Mouse (Mus musculus) myocyte (in vitro differentiated cells): ENCODE data around the gene Il4. TPM values are rescaled to one million over a fixed set of nuclear protein-coding genes. Genes with fewer than 3 reads are reported as not detected.

ENCODE experiments used
- H3K27me3 ChIP-seq: one replicate; pipeline ENCODE4 v1.6.1; 2011; ENCODE audit not compliant: control insufficient read depth, insufficient read depth, insufficient read length
- H3K36me3 ChIP-seq: one replicate; pipeline ENCODE4 v1.6.1; 2011; ENCODE audit not compliant: control insufficient read depth, insufficient read depth
- H3K4me2 ChIP-seq: one replicate; pipeline ENCODE4 v1.6.1; 2011; ENCODE audit warnings: low read depth, control low read depth
- H3K4me3 ChIP-seq: one replicate; pipeline ENCODE4 v1.5.1; 2011; ENCODE audit warnings: mild to moderate bottlenecking, control low read depth, moderate library complexity
- H3K79me2 ChIP-seq: one replicate; pipeline ENCODE4 v1.6.1; 2011; ENCODE audit not compliant: control insufficient read depth, insufficient read depth
- H3ac ChIP-seq: one replicate; pipeline ENCODE4 v1.6.1; 2011; ENCODE audit not compliant: control insufficient read depth, insufficient read length
- CEBPB ChIP-seq: IDR thresholded peaks from 2 replicates; pipeline ENCODE4 v1.6.1; 2011; ENCODE audit warnings: mild to moderate bottlenecking, moderate library complexity; ENCODE audit not compliant: poor library complexity, insufficient read depth, severe bottlenecking
- E2F4 ChIP-seq: IDR thresholded peaks from one replicate; pipeline ENCODE4 v1.6.1; 2011; ENCODE audit warnings: mild to moderate bottlenecking, control low read depth, moderate library complexity; ENCODE audit not compliant: insufficient read depth
- MAX ChIP-seq: IDR thresholded peaks from one replicate; pipeline ENCODE4 v1.6.1; 2011; ENCODE audit warnings: low read depth, mild to moderate bottlenecking, control low read depth
- MYOD1 ChIP-seq, 3 experiments: IDR thresholded peaks; one replicate each; pipeline ENCODE4 v1.6.1; 2011; ENCODE audit warnings: control low read depth in 2 of 3, low read depth in 2 of 3, mild to moderate bottlenecking in 2 of 3, moderate library complexity in 1 of 3; ENCODE audit not compliant: insufficient read length in 2 of 3, control insufficient read depth in 1 of 3
- MYOG ChIP-seq, 3 experiments: IDR thresholded peaks; one replicate each; pipeline ENCODE4 v1.6.1; 2011; ENCODE audit warnings: control low read depth in 2 of 3, low read depth in 2 of 3, mild to moderate bottlenecking in 2 of 3; ENCODE audit not compliant: insufficient read length in 2 of 3, control insufficient read depth in 1 of 3, insufficient read depth in 1 of 3
- POLR2A ChIP-seq: IDR thresholded peaks from one replicate; pipeline ENCODE4 v1.6.1; 2011; ENCODE audit warnings: low read depth, mild to moderate bottlenecking, control low read depth, moderate library complexity; ENCODE audit not compliant: insufficient read length
- POLR2AphosphoS2 ChIP-seq: IDR thresholded peaks from one replicate; pipeline ENCODE4 v1.6.1; 2011; ENCODE audit warnings: low read depth, control low read depth; ENCODE audit not compliant: insufficient read length
- REST ChIP-seq: IDR thresholded peaks from one replicate; pipeline ENCODE4 v1.6.1; 2011; ENCODE audit warnings: mild to moderate bottlenecking, control low read depth, moderate library complexity; ENCODE audit not compliant: insufficient read depth, insufficient read length
- SRF ChIP-seq: IDR thresholded peaks from one replicate; pipeline ENCODE4 v1.6.1; 2011; ENCODE audit warnings: low read depth; ENCODE audit not compliant: control insufficient read depth, insufficient read length
- TCF12 ChIP-seq: IDR thresholded peaks from one replicate; pipeline ENCODE4 v1.6.1; 2011; ENCODE audit warnings: mild to moderate bottlenecking, control low read depth; ENCODE audit not compliant: poor library complexity, insufficient read depth, severe bottlenecking
- TCF3 ChIP-seq: IDR thresholded peaks from one replicate; pipeline ENCODE4 v1.6.1; 2011; ENCODE audit warnings: low read depth, control low read depth; ENCODE audit not compliant: insufficient read length
- USF1 ChIP-seq: IDR thresholded peaks from one replicate; pipeline ENCODE4 v1.6.1; 2011; ENCODE audit warnings: low read depth, mild to moderate bottlenecking, control low read depth, moderate library complexity
- polyA plus RNA-seq: library from polyadenylated mRNA; unstranded; fragments of >200 nt; fragmentation: generic; extraction: Trizol; gene quantifications from one replicate; pipeline ENCODE4 v1.2.1, GENCODE M21; 2012; ENCODE audit warnings: missing spikeins

The Il4 gene
- polyA plus RNA-seq, 1 experiment = 0.19 TPM

DNA sequence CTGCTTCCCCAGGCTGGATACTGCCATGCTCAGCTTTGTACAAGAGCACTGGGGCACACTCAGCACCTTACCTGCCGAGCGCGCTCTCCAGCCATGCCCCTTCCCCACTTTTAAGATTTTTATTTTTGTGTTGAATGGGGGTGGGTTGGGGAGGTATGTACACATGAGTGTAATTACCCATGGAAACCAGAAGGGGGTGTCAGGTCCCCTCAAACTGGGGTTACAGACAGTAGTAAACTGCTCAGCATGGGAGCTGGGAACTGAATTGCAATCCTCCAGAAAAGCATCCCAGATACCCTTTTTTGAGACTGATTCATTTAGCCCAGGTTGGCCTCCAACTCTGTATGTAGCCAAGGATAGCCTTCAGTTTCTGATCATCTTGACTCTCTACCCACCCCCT lies 13.5 kb downstream of the Il4 start:
- H3K36me3 ChIP-seq = peaks cover 10% of the 10 kb centered on the region
- H3K4me3 ChIP-seq = no peak overlapping the region

DNA sequence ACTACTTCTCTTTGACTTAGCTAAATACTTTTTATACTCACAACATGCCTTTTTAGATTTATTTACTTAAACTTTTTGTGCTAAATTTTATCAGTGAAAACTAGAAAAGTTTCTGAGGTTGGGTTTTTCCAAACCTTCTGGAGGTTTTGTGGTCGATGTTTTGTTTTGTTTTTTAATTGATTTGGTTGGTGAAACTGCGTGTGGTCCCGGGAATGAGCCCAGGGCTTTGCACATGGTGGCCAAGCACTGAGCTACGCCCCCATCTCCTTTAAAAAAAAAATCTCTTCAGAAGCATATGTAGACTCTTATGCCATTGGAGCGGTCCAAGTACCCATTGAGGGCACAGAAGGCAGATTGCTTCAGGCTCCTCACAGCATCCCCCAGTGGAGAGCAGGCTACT lies 27.4 kb downstream of the Il4 start:
- TF ChIP-seq POLR2A (no peak), CEBPB (no peak), E2F4 (no peak), TCF12 (no peak), MYOG (IDR thresholded peaks at IDR 0.05; ENCODE audit: control insufficient read depth in 1 of 3, insufficient read depth in 1 of 3, insufficient read length in 2 of 3, low read depth in 2 of 3) (no peak), MAX (no peak), TCF3 (no peak), REST (no peak), SRF (no peak), MYOD1 (IDR thresholded peaks at IDR 0.05; ENCODE audit: control insufficient read depth in 1 of 3, insufficient read length in 2 of 3, low read depth in 2 of 3) (no peak), POLR2AphosphoS2 (no peak), USF1 (no peak)
- Histone ChIP-seq H3K79me2 (no peaks in the 10 kb centered on the region), H3K36me3 (peaks cover 49% of the 10 kb centered on the region), H3K27me3 (no peaks in the 10 kb centered on the region), H3ac (no peak overlapping the region), H3K4me3 (no peak overlapping the region), H3K4me2 (no peak overlapping the region)

More for the DNA sequence above, 13.5 kb downstream of the Il4 start:
- Histone ChIP-seq H3K4me2 (no peak overlapping the region), H3ac (no peak overlapping the region), H3K27me3 (no peaks in the 10 kb centered on the region), H3K79me2 (no peaks in the 10 kb centered on the region)
- TF ChIP-seq POLR2A (no peak), USF1 (no peak), CEBPB (no peak), MAX (no peak), SRF (no peak), TCF3 (no peak), MYOD1 (IDR thresholded peaks at IDR 0.05; ENCODE audit: control insufficient read depth in 1 of 3, insufficient read length in 2 of 3, low read depth in 2 of 3) (no peak), TCF12 (no peak), MYOG (IDR thresholded peaks at IDR 0.05; ENCODE audit: control insufficient read depth in 1 of 3, insufficient read depth in 1 of 3, insufficient read length in 2 of 3, low read depth in 2 of 3) (no peak), REST (no peak), E2F4 (no peak), POLR2AphosphoS2 (no peak)

DNA sequence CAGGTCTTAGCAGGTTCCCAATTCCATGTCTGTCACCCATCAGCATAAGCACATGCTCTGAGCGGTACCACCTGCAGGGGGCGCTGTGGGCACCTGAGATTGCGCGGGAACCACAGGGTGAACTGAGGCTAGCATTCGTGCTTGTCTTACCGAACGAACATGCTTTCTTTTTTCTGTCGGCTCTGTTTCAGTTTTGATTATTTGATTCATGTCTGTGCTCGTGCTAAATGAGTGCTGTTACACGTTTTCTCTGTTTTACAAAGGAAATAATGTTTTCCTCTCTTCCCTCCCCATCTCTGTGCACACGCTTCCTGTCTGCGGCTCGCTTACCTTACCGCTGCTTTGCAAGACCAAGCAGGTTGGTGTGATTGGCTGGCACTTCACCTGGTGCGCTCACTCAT lies 28.1 kb downstream of the Il4 start:
- TF ChIP-seq POLR2A (no peak), USF1 (no peak), MYOG (IDR thresholded peaks at IDR 0.05; ENCODE audit: control insufficient read depth in 1 of 3, insufficient read depth in 1 of 3, insufficient read length in 2 of 3, low read depth in 2 of 3) (no peak)
- Histone ChIP-seq H3K36me3 (peaks cover 54% of the 10 kb centered on the region), H3K4me3 (no peak overlapping the region), H3ac (no peak overlapping the region), H3K79me2 (no peaks in the 10 kb centered on the region), H3K27me3 (no peaks in the 10 kb centered on the region), H3K4me2 (no peak overlapping the region)

GRCm38 (mm10) chr11:53588279-53588678 lies 30.2 kb downstream of the Il4 start:
- TF ChIP-seq MAX (no peak), POLR2AphosphoS2 (no peak), TCF12 (no peak), TCF3 (no peak), MYOD1 (IDR thresholded peaks at IDR 0.05; ENCODE audit: control insufficient read depth in 1 of 3, insufficient read length in 2 of 3, low read depth in 2 of 3) (no peak), USF1 (no peak), SRF (no peak), REST (no peak), CEBPB (no peak), MYOG (IDR thresholded peaks at IDR 0.05; ENCODE audit: control insufficient read depth in 1 of 3, insufficient read depth in 1 of 3, insufficient read length in 2 of 3, low read depth in 2 of 3) (no peak), POLR2A (no peak), E2F4 (no peak)
- Histone ChIP-seq H3K4me2 (no peak overlapping the region), H3K4me3 (no peak overlapping the region), H3K79me2 (no peaks in the 10 kb centered on the region), H3K36me3 (peaks cover 51% of the 10 kb centered on the region), H3K27me3 (no peaks in the 10 kb centered on the region), H3ac (no peak overlapping the region)

- peaks cover 50% of the 10 kb centered on the region for H3K36me3 ChIP-seq
- H3ac ChIP-seq = no peak overlapping the region
- no peaks in the 10 kb centered on the region for H3K27me3 ChIP-seq
- H3K4me2 ChIP-seq = no peak overlapping the region
- no peak overlapping the region for H3K4me3 ChIP-seq
- TF ChIP-seq CEBPB (no peak), TCF3 (no peak), REST (no peak), MYOD1 (IDR thresholded peaks at IDR 0.05; ENCODE audit: control insufficient read depth in 1 of 3, insufficient read length in 2 of 3, low read depth in 2 of 3) (no peak), POLR2A (no peak)
- no peaks in the 10 kb centered on the region for H3K79me2 ChIP-seq
Observed at GRCm38 (mm10) chr11:53585510-53585909, 33.0 kb downstream of the Il4 start.
